Mouse (Mus musculus) kidney, adult 2 months (tissue): ENCODE results near the gene Adamts20. TPM values are rescaled to one million over a fixed set of nuclear protein-coding genes. Genes with fewer than 3 reads are reported as not detected.

Experiments
- DNase-seq: peaks from one replicate; pipeline ENCODE4 v3.0.0; 2021
- H3K27ac ChIP-seq: fragments of 200-500 bp; 2 replicates; pipeline ENCODE4 v1.5.1; 2012; ENCODE audit warnings: low read depth, low read length, control low read depth, inconsistent platforms; ENCODE audit not compliant: insufficient read depth
- H3K27me3 ChIP-seq: fragments of 200-500 bp; replicated peaks from 2 replicates; pipeline ENCODE4 v1.6.1; 2012; ENCODE audit warnings: mild to moderate bottlenecking, moderate library complexity, low read length, inconsistent platforms; ENCODE audit not compliant: control insufficient read depth, insufficient read depth
- H3K36me3 ChIP-seq: fragments of 200-500 bp; 2 replicates; pipeline ENCODE4 v1.6.1; 2012; ENCODE audit warnings: mild to moderate bottlenecking, moderate library complexity, low read length, inconsistent platforms; ENCODE audit not compliant: control insufficient read depth, insufficient read depth
- H3K4me1 ChIP-seq: fragments of 200-500 bp; 2 replicates; pipeline ENCODE4 v1.6.1; 2011; ENCODE audit warnings: low read length; ENCODE audit not compliant: control insufficient read depth, insufficient read depth
- H3K4me3 ChIP-seq: fragments of 200-500 bp; 2 replicates; pipeline ENCODE4 v1.5.1; 2011; ENCODE audit warnings: mild to moderate bottlenecking, low read depth, low read length, control low read depth; ENCODE audit not compliant: insufficient read depth
- CTCF ChIP-seq: fragments of 200-500 bp; conservative IDR thresholded peaks from 2 replicates; pipeline ENCODE4 v1.5.1; 2011; ENCODE audit warnings: low read depth, mild to moderate bottlenecking, control low read depth, low read length, moderate library complexity, mixed read lengths; ENCODE audit not compliant: insufficient read depth, insufficient read length
- POLR2A ChIP-seq: fragments of 200-500 bp; IDR thresholded peaks from one replicate; pipeline ENCODE4 v1.6.1; 2011; ENCODE audit warnings: low read depth, low read length, control low read depth
- WGBS: fragments of 180-500 bp; shearing (Covaris S2); methylation state at CpG from one replicate; pipeline ENCODE4 v1.1.7; 2018; 5-methylcytosine and 5-hydroxymethylcytosine counted together
- polyA plus RNA-seq: library from polyadenylated mRNA; depleted of rRNA; stranded (reverse); fragments of >200 nt; gene quantifications from 2 replicates; pipeline ENCODE4 v1.2.3, GENCODE M21; 2012

Adamts20 gene
- polyA plus RNA-seq, 1 experiment, result 0.19 TPM

- Histone ChIP-seq H3K4me1 (no peaks in the 10 kb centered on the region), H3K27me3 (no peaks in the 10 kb centered on the region; the same call in 1 of the 2 replicates), H3K36me3 (no peaks in the 10 kb centered on the region), H3K4me3 (no peak overlapping the region), H3K27ac (no peak overlapping the region)
- WGBS, result 87% methylated on average over 4 of the region's 4 CpGs
- TF ChIP-seq POLR2A (no peak), CTCF (no peak)
- DNase-seq, result no peak
These were observed 15.6 kb upstream of the Adamts20 start for GRCm38 (mm10) chr15:94480792-94481191.

GRCm38 (mm10) chr15:94480248-94480647, 15.0 kb upstream of the Adamts20 start:
- H3K27me3 ChIP-seq, result no peaks in the 10 kb centered on the region; the same call in 1 of the 2 replicates
- no peak overlapping the region for H3K4me3 ChIP-seq
- H3K27ac ChIP-seq, result no peak overlapping the region
- 86% methylated on average over 5 of the region's 5 CpGs for WGBS
- no peak for TF ChIP-seq POLR2A
- TF ChIP-seq CTCF, result no peak
- no peaks in the 10 kb centered on the region for H3K4me1 ChIP-seq
- no peaks in the 10 kb centered on the region for H3K36me3 ChIP-seq
- no peak for DNase-seq

GRCm38 (mm10) chr15:94479513-94480136, 14.4 kb upstream of the Adamts20 start:
- TF ChIP-seq POLR2A (no peak), CTCF (no peak)
- no peak for DNase-seq
- H3K4me3 ChIP-seq, result no peak overlapping the region
- no peak overlapping the region for H3K27ac ChIP-seq
- H3K27me3 ChIP-seq, result no peaks in the 10 kb centered on the region; the same call in 1 of the 2 replicates
- no peaks in the 10 kb centered on the region for H3K36me3 ChIP-seq
- H3K4me1 ChIP-seq, result no peaks in the 10 kb centered on the region
- 90% methylated on average over 3 of the region's 3 CpGs for WGBS

- 22% methylated on average over 13 of the region's 13 CpGs for WGBS
- no peak for DNase-seq
- Histone ChIP-seq H3K4me1 (no peaks in the 10 kb centered on the region), H3K36me3 (no peaks in the 10 kb centered on the region), H3K27ac (no peak overlapping the region), H3K27me3 (no peaks in the 10 kb centered on the region; the same call in 1 of the 2 replicates), H3K4me3 (no peak overlapping the region)
- TF ChIP-seq POLR2A (no peak), CTCF (no peak)
These were observed 13.5 kb upstream of the Adamts20 start for GRCm38 (mm10) chr15:94478706-94479105.

GRCm38 (mm10) chr15:94477287-94477686, 12.1 kb upstream of the Adamts20 start:
- no peak overlapping the region for H3K27ac ChIP-seq
- 62% methylated on average over 7 of the region's 7 CpGs for WGBS
- TF ChIP-seq POLR2A (no peak), CTCF (no peak)

GRCm38 (mm10) chr15:94475975-94476374, 10.8 kb upstream of the Adamts20 start:
- DNase-seq, result no peak
- H3K4me1 ChIP-seq, result no peaks in the 10 kb centered on the region
- TF ChIP-seq CTCF, result no peak
- no peak for TF ChIP-seq POLR2A
- 73% methylated on average over 5 of the region's 5 CpGs for WGBS
- no peak overlapping the region for H3K4me3 ChIP-seq
- no peaks in the 10 kb centered on the region; the same call in 1 of the 2 replicates for H3K27me3 ChIP-seq
- H3K27ac ChIP-seq, result no peak overlapping the region
- H3K36me3 ChIP-seq, result no peaks in the 10 kb centered on the region

More at GRCm38 (mm10) chr15:94477287-94477686, 12.1 kb upstream of the Adamts20 start:
- Histone ChIP-seq H3K4me3 (no peak overlapping the region), H3K36me3 (no peaks in the 10 kb centered on the region), H3K4me1 (no peaks in the 10 kb centered on the region), H3K27me3 (no peaks in the 10 kb centered on the region; the same call in 1 of the 2 replicates)
- no peak for DNase-seq

GRCm38 (mm10) chr15:94470361-94470760, 5.1 kb upstream of the Adamts20 start:
- WGBS, result 66% methylated on average over 5 of the region's 5 CpGs
- no peaks in the 10 kb centered on the region for H3K27me3 ChIP-seq
- no peaks in the 10 kb centered on the region for H3K4me1 ChIP-seq
- no peak for TF ChIP-seq POLR2A
- no peak for TF ChIP-seq CTCF
- no peak for DNase-seq
- H3K36me3 ChIP-seq, result no peaks in the 10 kb centered on the region
- H3K4me3 ChIP-seq, result no peak overlapping the region
- no peak overlapping the region for H3K27ac ChIP-seq

GRCm38 (mm10) chr15:94464881-94465280, 337 bp downstream of the Adamts20 start:
- WGBS, result 76% methylated on average over 14 of the region's 14 CpGs
- Histone ChIP-seq H3K27ac (no peak overlapping the region), H3K27me3 (peaks cover 2% of the 10 kb centered on the region; the same call in 1 of the 2 replicates), H3K36me3 (no peaks in the 10 kb centered on the region), H3K4me3 (no peak overlapping the region), H3K4me1 (no peaks in the 10 kb centered on the region)
- no peak for DNase-seq
- TF ChIP-seq POLR2A, result no peak
- no peak for TF ChIP-seq CTCF
